In the genomic region with DNA sequence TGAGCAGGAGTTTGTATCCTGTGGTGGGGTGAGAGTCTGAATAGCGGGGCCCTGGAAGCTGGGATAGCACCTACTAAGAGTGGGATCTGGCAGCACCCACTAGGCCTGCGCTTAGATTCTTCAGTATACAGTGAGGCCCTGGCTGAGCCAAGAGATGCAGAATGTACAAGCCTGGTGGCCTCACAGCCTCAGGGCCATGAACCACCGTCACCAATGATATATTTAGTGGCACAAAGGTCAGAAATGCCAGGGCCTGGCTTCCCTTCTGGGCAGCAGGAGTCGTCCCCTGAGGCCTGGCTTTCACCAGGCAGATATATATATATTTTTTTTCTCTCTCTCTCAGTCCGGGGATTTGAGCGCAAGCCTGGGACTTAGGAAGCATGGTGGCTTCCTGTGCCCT, we compare ENCODE assay signal across 27 mouse cellular contexts. TPM values are rescaled to one million over a fixed set of nuclear protein-coding genes. Genes with fewer than 3 reads are reported as not detected.
"Had no signal": no experiment of that assay in that cellular context is flagged by ENCODE, and none has a peak within 500 bp of the region (broad histone marks: within the 10 kb centered on the region; RNA-seq: fewer than 3 reads in every experiment).

No protein-coding gene starts in this region.

- H3K4me1 ChIP-seq: limb, embryonic 10.5 days; limb, embryonic 13.5 days; liver, embryonic 15.5 days; lung, embryonic 15.5 days; midbrain, embryonic 10.5 days had no signal

- H3K4me3 ChIP-seq: limb, embryonic 10.5 days; limb, embryonic 13.5 days; liver, embryonic 12.5 days; liver, embryonic 15.5 days; lung, embryonic 15.5 days; megakaryocyte, embryonic 14.5 days; midbrain, embryonic 10.5 days; midbrain, embryonic 13.5 days; myocyte; neural tube, embryonic 13.5 days had no signal

- H3K27me3 ChIP-seq: liver, embryonic 15.5 days; lung, embryonic 15.5 days; midbrain, embryonic 13.5 days; neural tube, embryonic 13.5 days had no signal

- DNase-seq: kidney, adult 2 months; kidney, postnatal 25 days; liver; lung, adult 18-20 months; lung, postnatal 10 days; lung, postnatal 36 days; right cerebral cortex, postnatal 14 days; right cerebral cortex, postnatal 4 days; spleen, adult 18-20 months; thymus, adult 18-20 months; thymus, postnatal 36 days had no signal

- H3K27ac ChIP-seq: kidney, postnatal 0 days; limb, embryonic 10.5 days; limb, embryonic 13.5 days; liver, embryonic 12.5 days; liver, embryonic 15.5 days; lung, embryonic 15.5 days; midbrain, embryonic 10.5 days; midbrain, embryonic 13.5 days; neural tube, embryonic 13.5 days had no signal

RNA-seq across cellular contexts. Expression of a gene that starts 14.4 kb away (rescaled TPM):
- total RNA-seq: monocyte, adult 5-6 weeks had no signal
- polyA plus RNA-seq: kidney, embryonic 14.5 days; liver, embryonic 15.5 days had no signal

RNA-seq across cellular contexts. Expression of a gene that starts 34.5 kb away (rescaled TPM):
- total RNA-seq: layer of hippocampus, postnatal 10 days; monocyte, adult 5-6 weeks; neutrophil, adult 5-6 weeks had no signal
- polyA plus RNA-seq: kidney, postnatal 0 days; large intestine, adult 2 months; midbrain, embryonic 10.5 days; midbrain, embryonic 13.5 days had no signal
